Mouse (Mus musculus): ENCODE measurements at regions not wholly inside any gene's neighbourhood (a gene's known extent, or its start where the extent isn't known, plus 50 kb on each side); places are given as distances from the start of the nearest gene placed in this dataset.

- no peak for DNase-seq (ENCODE audit: low spot score)
- intact Hi-C loops (cut with DNase I), result no loop called here
Observed at GRCm38 (mm10) chr10:123997260-123997659, 733.5 kb downstream of the Fam19a2 start.

GRCm38 (mm10) chr10:123998959-123999358, 735.2 kb downstream of the Fam19a2 start:
- no peak for DNase-seq (ENCODE audit: low spot score)
- intact Hi-C loops (cut with DNase I), result no loop called here

- no peak for DNase-seq (ENCODE audit: low spot score)
- intact Hi-C loops (cut with DNase I), result no loop called here
Observed at GRCm38 (mm10) chr10:124045031-124045430, 781.2 kb downstream of the Fam19a2 start.

- intact Hi-C loops (cut with DNase I), result no loop called here
- DNase-seq (ENCODE audit: low spot score), result no peak
Observed at GRCm38 (mm10) chr10:124045791-124046190, 782.0 kb downstream of the Fam19a2 start.

- DNase-seq (ENCODE audit: low spot score), result no peak
- intact Hi-C loops (cut with DNase I), result no loop called here
Observed at GRCm38 (mm10) chr10:124082756-124083155, 819.0 kb downstream of the Fam19a2 start.

- DNase-seq (ENCODE audit: low spot score), result no peak
- intact Hi-C loops (cut with DNase I), result no loop called here
Observed at GRCm38 (mm10) chr10:124090547-124090946, 826.8 kb downstream of the Fam19a2 start.

GRCm38 (mm10) chr10:124091364-124091763, 827.6 kb downstream of the Fam19a2 start:
- intact Hi-C loops (cut with DNase I), result no loop called here
- no peak for DNase-seq (ENCODE audit: low spot score)

GRCm38 (mm10) chr10:124119585-124119984, 855.8 kb downstream of the Fam19a2 start:
- intact Hi-C loops (cut with DNase I), result no loop called here
- DNase-seq (ENCODE audit: low spot score), result no peak

GRCm38 (mm10) chr10:124138456-124138855, 874.7 kb downstream of the Fam19a2 start:
- intact Hi-C loops (cut with DNase I), result no loop called here
- no peak for DNase-seq (ENCODE audit: low spot score)

GRCm38 (mm10) chr10:124142336-124142735, 878.5 kb downstream of the Fam19a2 start:
- intact Hi-C loops (cut with DNase I), result no loop called here
- no peak for DNase-seq (ENCODE audit: low spot score)

- no peak for DNase-seq (ENCODE audit: low spot score)
- intact Hi-C loops (cut with DNase I), result no loop called here
Observed at GRCm38 (mm10) chr10:124146751-124147469, 883.1 kb downstream of the Fam19a2 start.

GRCm38 (mm10) chr10:124163441-124163840, 899.6 kb downstream of the Fam19a2 start:
- intact Hi-C loops (cut with DNase I), result no loop called here
- no peak for DNase-seq (ENCODE audit: low spot score)

GRCm38 (mm10) chr10:124175598-124175997, 911.8 kb downstream of the Fam19a2 start:
- DNase-seq (ENCODE audit: low spot score), result no peak
- intact Hi-C loops (cut with DNase I), result no loop called here

- intact Hi-C loops (cut with DNase I), result no loop called here
- DNase-seq (ENCODE audit: low spot score), result no peak
Observed at GRCm38 (mm10) chr10:124208317-124208716, 944.5 kb downstream of the Fam19a2 start.

GRCm38 (mm10) chr10:124219461-124219860, 955.7 kb downstream of the Fam19a2 start:
- intact Hi-C loops (cut with DNase I), result no loop called here
- no peak for DNase-seq (ENCODE audit: low spot score)

- DNase-seq (ENCODE audit: low spot score), result no peak
- intact Hi-C loops (cut with DNase I), result no loop called here
Observed at GRCm38 (mm10) chr10:124222068-124222467, 958.3 kb downstream of the Fam19a2 start.

- no peak for DNase-seq (ENCODE audit: low spot score)
- intact Hi-C loops (cut with DNase I), result no loop called here
Observed at GRCm38 (mm10) chr10:124227061-124227460, 963.3 kb downstream of the Fam19a2 start.

GRCm38 (mm10) chr10:124249358-124249757, 985.6 kb downstream of the Fam19a2 start:
- intact Hi-C loops (cut with DNase I), result no loop called here
- no peak for DNase-seq (ENCODE audit: low spot score)

- intact Hi-C loops (cut with DNase I), result no loop called here
Observed at GRCm38 (mm10) chr10:124250004-124250403, 986.2 kb downstream of the Fam19a2 start.

GRCm38 (mm10) chr10:124288301-124288995, 1024.7 kb downstream of the Fam19a2 start:
- intact Hi-C loops (cut with DNase I), result no loop called here
- no peak for DNase-seq (ENCODE audit: low spot score)

More at GRCm38 (mm10) chr10:124250004-124250403, 986.2 kb downstream of the Fam19a2 start:
- no peak for DNase-seq (ENCODE audit: low spot score)

GRCm38 (mm10) chr10:124297198-124297677, 1033.4 kb downstream of the Fam19a2 start:
- intact Hi-C loops (cut with DNase I), result no loop called here
- DNase-seq (ENCODE audit: low spot score), result peak; percentile 3

Measured in heart, postnatal 25 days (tissue).